Mouse (Mus musculus) embryonic facial prominence, embryonic 11.5 days (tissue): ENCODE data around the gene Magohb. TPM values are rescaled to one million over a fixed set of nuclear protein-coding genes. Genes with fewer than 3 reads are reported as not detected.
A peak's percentile ranks its signal among the peaks of the same experiment; 100 is the strongest.
"Not testable (repeated sequence)": the region's sequence is repeated elsewhere in the genome, so short reads cannot be mapped to it uniquely, and the experiment has no call there.

Experiments used
- ATAC-seq: fragments of 200-750 bp; cut with Nextera tagmentation; replicated peaks from 2 replicates; pipeline ENCODE4 v1.8.0; 2017; ENCODE audit warnings: low read depth; ENCODE audit not compliant: insufficient number of reproducible peaks, low FRiP score, low TSS enrichment
- DNase-seq: peaks from one replicate; pipeline ENCODE4 v3.0.0-alpha.2; 2015; ENCODE audit warnings: low spot score
- H3K27ac ChIP-seq: fragments of 300-500 bp; sonication (generic); replicated peaks from 2 replicates; pipeline ENCODE4 v1.5.1; 2014; ENCODE audit warnings: mild to moderate bottlenecking, low read depth, low read length, control low read depth
- H3K27me3 ChIP-seq: fragments of 300-500 bp; sonication (generic); 2 replicates; pipeline ENCODE4 v1.6.1; 2014; ENCODE audit warnings: mild to moderate bottlenecking, low read length, moderate library complexity, mixed read lengths; ENCODE audit not compliant: control insufficient read depth, insufficient read depth
- H3K36me3 ChIP-seq: fragments of 300-500 bp; sonication (generic); replicated peaks from 2 replicates; pipeline ENCODE4 v1.6.1; 2014; ENCODE audit warnings: low read depth, mild to moderate bottlenecking, low read length, moderate library complexity, mixed read lengths; ENCODE audit not compliant: control insufficient read depth, insufficient read depth
- H3K4me1 ChIP-seq: fragments of 300-500 bp; sonication (generic); 2 replicates; pipeline ENCODE4 v1.6.1; 2014; ENCODE audit warnings: low read length, mixed read lengths; ENCODE audit not compliant: control insufficient read depth, insufficient read depth
- H3K4me2 ChIP-seq: fragments of 300-500 bp; sonication (generic); 2 replicates; pipeline ENCODE4 v1.6.1; 2014; ENCODE audit warnings: low read depth, mild to moderate bottlenecking, control low read depth, low read length, moderate library complexity
- H3K4me3 ChIP-seq: fragments of 300-500 bp; sonication (generic); 2 replicates; pipeline ENCODE4 v1.5.1; 2014; ENCODE audit warnings: low read depth, low read length, control low read depth
- H3K9ac ChIP-seq: fragments of 300-500 bp; sonication (generic); replicated peaks from 2 replicates; pipeline ENCODE4 v1.6.1; 2014; ENCODE audit warnings: mild to moderate bottlenecking, control low read depth, low read length
- H3K9me3 ChIP-seq: fragments of 300-500 bp; sonication (generic); replicated peaks from 2 replicates; pipeline ENCODE4 v1.6.1; 2016; ENCODE audit warnings: mild to moderate bottlenecking, low read length, inconsistent platforms, mixed read lengths; ENCODE audit not compliant: control insufficient read depth
- WGBS: fragments of 180-500 bp; shearing (Covaris S2); extraction: QIAGEN DNeasy Blood & Tissue Kit; methylation state at CpG from one replicate; pipeline ENCODE4 v1.1.7; 2014; 5-methylcytosine and 5-hydroxymethylcytosine counted together
- polyA plus RNA-seq: library from polyadenylated mRNA; unstranded; fragments of >200 nt; fragmentation: Nextera tagmentation; extraction: Ambion mirVana; gene quantifications from 2 replicates; pipeline ENCODE4 v1.2.1, GENCODE M21; 2014

Gene Magohb
- polyA plus RNA-seq, 1 experiment from 2014 or later, result 73.5 TPM

GRCm38 (mm10) chr6:131308031-131308430 lies 15.0 kb upstream of the Magohb start:
- ATAC-seq (no peak), DNase-seq (no peak)
- Histone ChIP-seq H3K27me3 (no peaks in the 10 kb centered on the region), H3K4me1 (no peaks in the 10 kb centered on the region), H3K36me3 (no peaks in the 10 kb centered on the region), H3K4me3 (no peak overlapping the region), H3K9me3 (no peaks in the 10 kb centered on the region), H3K4me2 (no peak overlapping the region), H3K9ac (no peak overlapping the region), H3K27ac (no peak overlapping the region)
- 69% methylated on average over 3 of the region's 3 CpGs for WGBS

GRCm38 (mm10) chr6:131304776-131305175 lies 11.7 kb upstream of the Magohb start:
- H3K36me3 ChIP-seq, result no peaks in the 10 kb centered on the region
- no peaks in the 10 kb centered on the region for H3K9me3 ChIP-seq
- DNase-seq, result no peak
- no peak overlapping the region for H3K4me2 ChIP-seq
- WGBS, result 60% methylated on average over 3 of the region's 3 CpGs
- H3K27me3 ChIP-seq, result no peaks in the 10 kb centered on the region
- H3K4me1 ChIP-seq, result no peaks in the 10 kb centered on the region
- H3K27ac ChIP-seq, result no peak overlapping the region
- no peak overlapping the region for H3K4me3 ChIP-seq
- ATAC-seq, result no peak
- H3K9ac ChIP-seq, result no peak overlapping the region

GRCm38 (mm10) chr6:131298531-131298930 lies 5.5 kb upstream of the Magohb start:
- Histone ChIP-seq H3K27ac (no peak overlapping the region), H3K36me3 (no peaks in the 10 kb centered on the region), H3K27me3 (no peaks in the 10 kb centered on the region), H3K4me2 (no peak overlapping the region), H3K9ac (no peak overlapping the region), H3K4me3 (no peak overlapping the region), H3K4me1 (no peaks in the 10 kb centered on the region), H3K9me3 (no peaks in the 10 kb centered on the region)
- ATAC-seq (no peak), DNase-seq (no peak)

GRCm38 (mm10) chr6:131294435-131295112 lies 1.5 kb upstream of the Magohb start:
- no peak overlapping the region for H3K4me3 ChIP-seq
- WGBS, result 85% methylated on average over 5 of the region's 5 CpGs
- no peaks in the 10 kb centered on the region for H3K36me3 ChIP-seq
- ATAC-seq (no peak), DNase-seq (no peak)
- no peaks in the 10 kb centered on the region for H3K27me3 ChIP-seq
- H3K9me3 ChIP-seq, result no peaks in the 10 kb centered on the region
- H3K4me1 ChIP-seq, result no peaks in the 10 kb centered on the region
- H3K4me2 ChIP-seq, result no peak overlapping the region
- H3K27ac ChIP-seq, result no peak overlapping the region
- no peak overlapping the region for H3K9ac ChIP-seq

- ATAC-seq (no peak), DNase-seq (no peak)
- H3K27ac ChIP-seq, result no peak overlapping the region
- no peak overlapping the region for H3K4me3 ChIP-seq
- WGBS, result 95% methylated on average over 5 of the region's 5 CpGs
- H3K27me3 ChIP-seq, result no peaks in the 10 kb centered on the region
- no peak overlapping the region for H3K4me2 ChIP-seq
- H3K4me1 ChIP-seq, result no peaks in the 10 kb centered on the region
- no peaks in the 10 kb centered on the region for H3K9me3 ChIP-seq
- no peaks in the 10 kb centered on the region for H3K36me3 ChIP-seq
- H3K9ac ChIP-seq, result no peak overlapping the region
These were observed 872 bp upstream of the Magohb start for GRCm38 (mm10) chr6:131293916-131294315.

- H3K9me3 ChIP-seq, result no peaks in the 10 kb centered on the region
- DNase-seq (peak; percentile 38), ATAC-seq (no peak)
- no peaks in the 10 kb centered on the region for H3K4me1 ChIP-seq
- H3K36me3 ChIP-seq, result peaks cover 2% of the 10 kb centered on the region; the same call in 1 of the 2 replicates
- peak overlapping the region; percentile 47 for H3K4me2 ChIP-seq
- H3K27ac ChIP-seq, result no peak overlapping the region
- 22% methylated on average over 10 of the region's 10 CpGs for WGBS
- peak overlapping the region; percentile 75 for H3K9ac ChIP-seq
- H3K27me3 ChIP-seq, result no peaks in the 10 kb centered on the region
- H3K4me3 ChIP-seq, result peak overlapping the region; percentile 68
These were observed 611 bp downstream of the Magohb start for GRCm38 (mm10) chr6:131292276-131292990.

- Histone ChIP-seq H3K9me3 (no peaks in the 10 kb centered on the region), H3K4me2 (no peak overlapping the region), H3K27ac (no peak overlapping the region), H3K4me3 (no peak overlapping the region), H3K27me3 (no peaks in the 10 kb centered on the region), H3K4me1 (no peaks in the 10 kb centered on the region), H3K9ac (no peak overlapping the region), H3K36me3 (peaks cover 2% of the 10 kb centered on the region; the same call in 1 of the 2 replicates)
- WGBS, result 22% methylated on average over 2 of the region's 2 CpGs
- ATAC-seq (no peak), DNase-seq (peak; percentile 55)
These were observed 2.6 kb downstream of the Magohb start for GRCm38 (mm10) chr6:131290430-131290829.

- H3K36me3 ChIP-seq, H3K27me3 ChIP-seq, H3K4me2 ChIP-seq, H3K9me3 ChIP-seq, H3K4me3 ChIP-seq, H3K4me1 ChIP-seq, ATAC-seq, H3K27ac ChIP-seq, H3K9ac ChIP-seq, DNase-seq: not testable (repeated sequence)
- WGBS, result 90% methylated on average over 2 of the region's 2 CpGs
These were observed 14.9 kb downstream of the Magohb start for GRCm38 (mm10) chr6:131278160-131278559.
